Mouse (Mus musculus): ENCODE results near the gene Socs5.

The Socs5 gene

DNA sequence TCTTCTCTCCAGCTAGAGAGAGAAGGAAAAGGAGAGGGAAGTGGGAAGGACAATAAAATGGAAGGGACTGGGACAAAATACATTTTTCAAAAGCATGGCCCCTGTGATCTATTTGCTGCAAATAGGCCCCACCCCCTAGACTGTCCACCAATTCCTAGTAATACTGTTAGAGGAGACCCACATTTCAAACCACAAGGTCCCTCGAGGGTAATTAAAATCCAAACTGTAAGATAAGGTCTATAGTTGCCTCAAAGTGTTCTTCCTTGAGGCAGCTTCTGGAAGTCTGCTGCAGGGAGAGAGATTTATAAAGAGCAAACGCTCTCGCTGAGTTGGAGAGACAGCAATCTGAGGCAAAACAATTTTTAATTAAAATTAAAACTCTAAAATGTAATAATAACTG, 52.8 kb downstream of the Socs5 start:
- CTCF ChIA-PET: no interaction called here

DNA sequence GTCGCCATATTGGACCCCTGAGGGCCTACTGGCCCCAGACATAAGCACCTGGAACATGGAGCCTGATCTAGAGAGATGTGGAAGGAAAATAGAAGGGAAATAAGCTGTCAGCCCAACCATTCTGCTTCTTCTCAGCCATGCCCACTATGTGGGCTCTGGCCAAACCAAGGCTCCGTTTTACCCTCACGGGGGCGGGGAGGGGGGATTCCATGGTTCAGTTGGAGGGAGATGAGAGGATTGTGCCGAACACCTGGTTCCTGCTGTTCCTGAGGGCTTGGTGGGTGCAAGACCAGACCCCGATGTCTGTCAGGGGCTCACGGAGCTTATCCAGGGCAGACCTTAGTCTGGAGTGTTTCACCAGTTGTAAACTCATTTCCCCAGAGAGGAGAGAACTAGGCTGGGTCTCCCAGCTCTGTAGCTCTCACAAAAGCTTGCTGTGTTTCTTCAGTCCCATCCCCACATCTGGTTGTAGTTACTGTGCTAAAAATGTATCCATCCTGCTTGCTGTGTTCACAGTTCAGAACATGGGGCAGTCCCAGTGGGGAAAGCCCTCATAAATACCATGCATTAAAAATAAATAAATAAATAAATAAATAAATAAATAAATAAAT, 56.9 kb downstream of the Socs5 start:
- CTCF ChIA-PET: interaction anchor here (0.7 kb wide), 1 partner anchor 73 kb away, joined by 7 read pairs; no protein-coding TSS in a partner anchor

DNA sequence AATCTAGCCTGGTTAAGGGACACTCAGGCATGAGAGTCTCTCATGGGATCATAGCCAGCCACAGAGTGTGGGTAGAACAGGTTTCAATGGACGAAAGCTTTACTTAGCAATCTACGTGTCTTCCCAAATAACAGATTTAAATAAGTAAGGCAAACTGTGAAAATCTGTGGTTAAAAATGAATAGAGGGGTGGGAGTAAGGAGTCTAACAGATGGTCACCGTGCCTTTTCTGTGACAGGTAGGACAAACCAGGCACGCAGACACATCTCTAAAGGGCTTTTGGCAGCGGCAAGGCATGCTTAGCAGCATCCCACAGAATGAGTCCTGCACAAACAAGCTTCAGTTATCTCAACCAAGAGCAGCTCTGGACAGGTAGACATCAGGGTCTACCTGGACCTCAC, 59.9 kb downstream of the Socs5 start:
- CTCF ChIA-PET: no interaction called here

DNA sequence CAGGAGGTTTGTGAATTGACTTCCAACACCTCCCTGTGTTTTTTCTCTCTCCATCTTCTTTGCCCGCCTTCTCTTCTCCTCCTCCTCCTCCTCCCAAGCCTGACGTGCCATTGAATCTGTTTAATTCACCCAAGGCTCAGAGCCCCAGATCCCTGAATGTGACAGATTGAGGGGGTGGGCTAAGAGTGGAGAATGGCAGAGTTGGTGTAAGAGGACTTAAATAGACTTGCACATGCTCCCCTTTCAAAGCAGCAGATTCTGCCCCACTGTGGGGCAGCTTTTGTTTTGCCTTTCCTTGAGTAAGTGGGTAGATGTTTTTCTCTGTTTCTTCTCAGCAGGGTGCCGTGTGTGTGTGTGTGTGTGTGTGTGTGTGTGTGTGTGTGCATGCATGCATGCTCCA, 61.6 kb downstream of the Socs5 start:
- CTCF ChIA-PET: no interaction called here

DNA sequence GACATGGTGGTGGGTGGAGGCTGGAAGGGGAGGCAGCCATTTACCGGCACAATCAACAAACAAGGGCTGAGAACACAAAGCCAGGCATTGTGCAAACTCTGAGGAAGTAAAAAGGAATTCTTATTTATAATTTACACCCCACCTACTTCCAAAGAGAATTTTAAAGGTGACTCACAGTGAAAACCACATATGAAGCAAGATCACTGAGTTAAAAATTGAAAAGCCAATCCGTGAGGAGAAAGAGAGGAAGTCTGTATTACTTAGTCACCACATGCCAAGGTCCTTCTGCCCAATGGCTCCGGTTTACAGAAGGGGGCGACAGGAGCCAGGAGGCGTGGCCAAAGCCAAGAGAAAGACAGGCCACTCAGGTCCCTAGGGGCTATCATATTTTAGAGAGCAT, 62.9 kb downstream of the Socs5 start:
- CTCF ChIA-PET: no interaction called here

DNA sequence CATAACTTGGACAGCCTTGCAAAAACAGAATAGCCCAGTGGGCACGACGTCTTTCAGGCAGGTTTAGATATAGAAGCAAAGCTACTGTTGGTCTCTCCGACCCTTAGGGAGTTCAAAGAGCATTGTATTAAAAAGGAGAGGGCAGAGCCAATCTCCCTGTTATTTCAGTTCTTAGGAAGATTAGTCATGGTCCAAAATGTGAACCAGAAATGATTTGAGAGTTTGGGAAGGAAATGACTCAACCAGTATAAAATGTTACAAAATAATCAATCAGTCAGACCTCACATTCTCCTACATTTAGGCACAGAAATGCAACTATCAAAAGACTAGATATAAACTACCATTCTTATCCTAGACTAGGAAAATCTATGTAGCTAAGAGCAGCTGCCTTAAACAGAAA, 64.6 kb downstream of the Socs5 start:
- CTCF ChIA-PET: interaction anchor here (0.5 kb wide), 1 partner anchor 268 kb away, joined by 3 read pairs; no protein-coding TSS in a partner anchor

DNA sequence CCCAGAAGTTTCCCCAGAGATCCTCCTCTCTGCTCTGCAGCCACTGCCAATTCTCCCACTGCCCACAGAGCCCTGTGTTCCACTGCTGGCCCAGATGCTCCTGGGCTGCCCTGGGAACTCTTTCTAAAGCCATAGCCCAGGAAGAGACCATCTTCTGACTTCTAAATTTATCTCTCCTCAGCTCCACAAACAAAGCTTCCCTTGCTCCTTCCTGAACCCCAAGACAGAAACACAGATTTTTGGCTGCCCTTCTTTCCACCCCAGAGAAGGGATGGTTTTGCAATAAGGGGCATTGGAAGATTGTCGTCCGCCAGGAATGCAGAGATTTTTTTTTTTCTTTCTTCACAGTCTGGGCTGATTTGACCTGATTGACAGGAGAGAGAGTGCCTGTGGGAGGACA, 66.5 kb downstream of the Socs5 start:
- CTCF ChIA-PET: no interaction called here

DNA sequence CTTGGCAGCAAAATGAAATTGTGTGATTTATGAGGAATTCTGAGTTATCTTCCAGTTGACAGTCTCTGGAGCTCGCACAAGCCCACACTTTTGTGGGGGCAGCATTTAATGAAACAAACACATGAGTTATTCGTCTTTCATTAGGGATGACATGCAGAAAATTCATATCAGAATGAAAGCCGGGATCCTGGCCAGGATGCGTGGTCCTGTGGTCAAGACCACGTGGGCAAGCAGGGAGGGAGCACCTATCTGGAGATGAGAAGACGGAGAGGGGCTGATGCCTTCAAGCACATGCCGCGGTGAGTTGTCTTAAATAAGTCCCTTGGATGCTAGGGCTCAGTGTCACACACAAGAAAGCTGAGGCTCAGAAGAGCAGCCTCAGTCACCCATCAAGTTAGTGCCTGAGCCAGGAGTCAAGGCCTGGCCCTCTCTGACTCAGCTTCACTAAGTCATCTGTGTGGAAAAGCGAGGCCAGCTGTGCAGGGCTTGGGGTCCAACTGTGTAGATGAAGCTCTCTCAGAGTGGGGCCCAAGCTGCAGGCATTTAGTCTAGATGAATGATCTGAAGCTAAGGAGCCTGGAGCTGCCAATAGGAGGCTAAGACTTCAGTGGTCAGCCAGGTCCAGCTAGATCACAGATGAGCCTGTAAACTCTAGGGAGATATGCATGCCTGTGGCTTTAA, 67.3 kb downstream of the Socs5 start:
- CTCF ChIA-PET: no interaction called here

DNA sequence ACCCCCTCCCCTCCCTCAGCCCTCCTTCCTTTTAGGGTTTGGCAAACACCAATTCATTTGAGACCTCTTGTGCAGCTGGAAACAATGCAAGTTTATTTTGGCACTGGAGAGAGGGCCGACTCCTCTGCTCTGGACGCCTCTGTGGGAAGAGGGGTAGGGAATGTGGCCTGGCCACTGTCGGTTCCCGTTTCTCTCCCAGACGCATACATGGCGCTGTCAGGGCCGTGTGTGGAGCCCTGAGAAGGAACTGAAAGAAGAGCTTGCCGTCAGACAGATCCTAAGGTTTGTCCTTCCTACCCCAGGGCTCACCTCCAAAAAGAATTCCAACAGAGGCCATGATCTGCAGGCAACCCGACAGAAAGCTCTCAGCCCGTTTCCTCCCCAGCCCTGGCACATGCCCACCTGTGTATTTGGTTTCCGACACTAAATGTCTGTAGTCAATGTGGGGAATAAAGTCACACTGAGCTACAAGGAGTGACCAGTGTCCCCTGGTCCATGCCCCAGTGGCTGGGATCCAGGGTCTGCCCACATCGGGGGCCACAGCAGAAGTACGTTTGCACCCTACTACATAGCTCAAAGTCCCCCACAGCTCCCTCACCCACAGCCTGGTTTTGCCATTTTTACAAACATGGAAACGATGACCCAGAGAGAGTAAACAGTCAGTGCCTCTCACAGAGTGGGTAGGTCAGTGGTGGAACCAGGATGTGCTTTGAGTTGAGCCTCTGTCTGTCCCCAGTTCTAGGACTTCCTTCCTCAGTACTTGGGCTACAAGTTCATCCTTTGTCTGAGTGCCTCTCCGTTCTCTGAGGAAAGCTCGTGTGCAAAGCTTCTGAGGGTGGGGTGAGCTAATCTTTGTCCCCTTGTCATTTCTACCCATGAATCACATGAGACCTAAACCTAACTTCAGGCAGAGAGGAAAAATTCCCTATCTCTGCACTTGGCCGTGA, 68.9 kb downstream of the Socs5 start:
- CTCF ChIA-PET: no interaction called here

DNA sequence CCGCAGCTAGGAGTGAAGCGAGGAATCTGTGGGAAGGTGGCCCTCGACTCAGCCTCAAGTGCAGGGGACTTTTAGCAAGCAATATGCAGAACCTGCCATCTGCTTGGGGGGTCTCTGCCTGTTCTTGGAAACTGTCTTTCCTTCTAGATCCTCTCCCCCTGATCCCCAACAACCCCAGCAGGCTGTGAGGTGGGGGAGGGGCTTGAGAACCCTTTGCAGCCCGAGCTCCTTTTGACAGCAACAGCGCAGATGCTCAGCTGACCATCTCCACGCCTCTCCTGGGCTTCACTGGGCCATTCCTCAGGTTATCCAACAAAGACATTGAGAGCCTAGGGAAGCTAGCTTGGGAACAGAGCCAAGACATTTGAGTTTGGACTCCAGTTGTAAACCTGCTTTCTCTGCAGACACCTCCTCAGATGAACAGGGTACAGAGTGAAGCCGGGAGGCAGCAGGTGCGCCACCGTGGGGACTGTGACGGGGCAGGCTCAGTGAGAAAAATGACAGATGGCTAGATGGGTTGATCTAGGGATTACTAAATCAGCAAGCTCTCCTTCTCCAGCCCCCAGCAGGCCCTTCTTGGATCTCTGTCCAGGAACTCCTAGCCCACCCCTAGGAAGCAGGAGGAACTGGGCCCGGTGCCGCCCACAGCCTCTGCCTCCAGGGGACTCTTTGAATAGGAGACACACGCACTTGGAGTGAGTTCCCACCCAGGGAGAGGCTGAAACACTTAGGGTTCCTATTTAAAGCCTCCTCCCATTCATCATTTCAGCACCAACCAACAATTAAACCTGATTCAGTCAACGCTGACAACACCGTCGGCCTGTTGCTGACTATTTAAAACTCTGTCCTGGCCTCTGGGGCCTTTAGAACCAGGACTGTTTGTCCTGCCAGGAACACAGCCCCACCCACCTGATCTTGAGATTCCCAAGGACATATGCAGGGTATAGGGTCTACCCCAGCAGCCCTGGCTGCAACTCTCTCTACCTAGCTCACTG, 71.4 kb downstream of the Socs5 start:
- CTCF ChIA-PET: no interaction called here

DNA sequence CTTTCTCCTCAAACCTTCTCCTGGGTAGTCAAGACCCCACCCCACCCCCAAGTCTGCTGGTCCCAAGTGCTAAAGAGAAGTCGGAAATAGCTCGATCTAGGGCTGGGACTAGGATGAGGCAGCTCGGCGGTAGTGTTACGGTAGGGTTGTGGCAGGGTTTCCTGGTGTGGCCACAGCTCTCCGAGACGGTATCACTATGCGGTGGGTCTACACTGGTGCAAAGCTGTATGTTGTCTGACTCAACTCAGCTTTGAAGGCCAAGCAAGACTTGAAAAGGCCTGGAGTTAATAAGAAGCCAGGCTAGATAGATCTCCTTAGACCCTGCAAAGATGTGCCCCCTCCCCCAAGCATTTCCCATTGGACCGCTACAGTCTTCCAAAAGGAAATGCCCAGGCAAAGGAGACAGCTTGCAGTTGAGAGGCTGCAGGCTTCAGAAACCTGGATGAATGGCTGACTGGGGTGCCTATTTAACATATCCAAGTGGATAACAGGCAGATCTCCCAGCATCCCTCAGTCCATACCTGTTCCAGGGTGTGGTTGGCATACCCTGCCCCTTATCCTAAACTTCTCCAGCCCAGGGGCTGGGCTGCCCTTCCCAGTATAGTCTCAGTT, 72.6 kb downstream of the Socs5 start:
- CTCF ChIA-PET: no interaction called here

DNA sequence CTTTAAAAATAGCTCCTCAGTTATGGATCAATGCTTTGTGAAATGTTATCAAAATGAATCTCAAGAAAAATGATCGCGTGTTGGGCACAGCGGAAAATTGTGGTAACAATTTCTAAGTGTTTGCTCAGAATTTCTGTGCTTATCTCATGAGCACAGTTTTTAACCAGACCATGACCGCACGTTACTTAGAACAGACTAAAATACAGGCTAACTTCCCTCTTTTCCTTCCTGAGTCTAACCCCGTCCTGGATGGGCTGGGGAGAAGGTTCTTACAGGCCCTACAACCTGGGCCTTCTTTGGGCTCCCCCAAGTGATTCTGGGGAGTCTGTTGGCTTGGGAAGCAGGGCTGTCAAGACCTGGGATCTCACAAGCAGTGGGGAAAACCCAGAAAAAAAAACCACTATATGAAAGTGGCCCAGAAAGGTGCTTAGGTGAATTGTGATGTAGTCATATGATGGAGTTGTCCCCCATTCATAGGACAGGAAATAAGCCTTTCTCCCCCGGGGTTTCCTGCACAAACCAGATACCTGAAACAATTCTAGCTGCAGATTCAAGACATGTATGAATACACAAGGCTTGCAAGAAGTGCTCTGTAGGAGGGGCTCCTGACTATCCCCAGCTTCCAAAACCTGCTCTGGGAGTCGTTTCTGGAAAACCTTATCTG, 74.3 kb downstream of the Socs5 start:
- CTCF ChIA-PET: interaction anchor here (0.6 kb wide), 1 partner anchor 40 kb away, joined by 3 read pairs; no protein-coding TSS in a partner anchor

DNA sequence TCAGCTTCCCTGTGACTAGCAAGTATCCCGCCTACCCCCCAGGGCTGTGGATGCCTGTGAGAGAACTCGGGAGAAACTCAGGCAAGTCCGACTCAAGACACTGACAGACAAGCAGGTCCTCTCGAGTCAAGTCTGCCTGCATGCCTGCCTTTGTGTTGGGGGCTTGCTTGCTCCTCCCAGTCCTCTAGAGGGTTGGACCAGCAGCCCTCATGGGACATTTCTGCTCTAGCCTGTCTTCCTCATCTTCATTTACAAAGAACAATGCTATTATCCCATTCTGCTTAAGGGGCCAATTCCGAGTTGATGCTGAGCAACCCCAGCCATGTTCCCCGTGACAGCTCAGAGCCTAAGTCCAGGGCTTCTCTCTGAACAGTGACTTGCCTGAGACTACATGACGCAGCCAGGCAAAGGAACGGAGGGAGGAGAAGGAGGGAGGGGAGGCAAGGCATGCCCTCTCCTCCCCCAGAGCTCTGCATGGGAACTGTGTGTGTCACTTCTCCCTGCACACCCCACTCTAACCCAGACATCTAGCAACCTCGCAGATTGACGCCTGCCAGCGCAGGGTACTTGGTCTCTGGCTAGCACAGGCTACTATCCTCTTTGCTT, 78.1 kb downstream of the Socs5 start:
- CTCF ChIA-PET: no interaction called here

DNA sequence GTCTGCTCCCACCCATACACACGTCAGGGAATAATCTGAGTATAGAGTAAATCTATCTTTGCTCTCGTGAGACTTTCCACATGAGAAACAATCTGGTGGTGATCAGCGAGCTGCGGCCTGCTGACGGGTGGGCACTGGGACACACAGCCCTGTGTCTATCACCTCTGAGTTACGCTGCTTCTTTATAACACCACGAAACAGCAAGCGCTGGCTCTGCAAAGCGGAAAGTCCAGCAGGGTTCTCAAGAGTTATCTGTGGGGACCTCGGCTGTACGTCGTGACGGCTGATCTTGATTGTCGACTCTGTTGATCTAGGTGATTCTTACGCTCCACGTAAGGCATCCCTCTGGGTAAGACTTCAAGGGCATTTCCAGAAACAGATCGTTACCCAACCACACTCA, 79.5 kb downstream of the Socs5 start:
- CTCF ChIA-PET: no interaction called here
